Mouse (Mus musculus) B cell, adult 2 months (primary cell): ENCODE data around the gene Rbpms2.
"Not testable (repeated sequence)": the region's sequence is repeated elsewhere in the genome, so short reads cannot be mapped to it uniquely, and the experiment has no call there.

ENCODE experiments used
- DNase-seq, 2 experiments: peaks; one replicate each; pipeline ENCODE4 v3.0.0; 2022

The Rbpms2 gene

DNA sequence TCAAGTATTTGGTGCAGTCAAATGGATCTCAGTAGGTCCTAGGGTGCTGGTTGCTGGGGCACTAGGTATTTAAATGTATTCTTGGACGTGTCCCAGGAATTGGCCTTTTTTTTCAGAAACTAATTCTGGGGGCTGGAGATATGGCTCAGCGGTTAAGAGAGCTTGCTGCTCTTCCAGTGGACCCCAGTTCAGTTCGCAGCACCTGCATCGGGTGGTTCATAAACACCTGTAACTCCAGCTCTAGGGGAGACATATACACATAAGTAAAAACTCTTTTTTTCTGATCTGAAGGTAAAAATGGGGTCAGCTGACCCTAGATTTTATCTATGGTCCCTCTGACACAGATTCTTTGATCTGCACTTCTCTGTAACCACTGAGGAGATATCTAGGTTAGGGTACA is 8.3 kb upstream of the Rbpms2 start:
- DNase-seq: no peak

DNA sequence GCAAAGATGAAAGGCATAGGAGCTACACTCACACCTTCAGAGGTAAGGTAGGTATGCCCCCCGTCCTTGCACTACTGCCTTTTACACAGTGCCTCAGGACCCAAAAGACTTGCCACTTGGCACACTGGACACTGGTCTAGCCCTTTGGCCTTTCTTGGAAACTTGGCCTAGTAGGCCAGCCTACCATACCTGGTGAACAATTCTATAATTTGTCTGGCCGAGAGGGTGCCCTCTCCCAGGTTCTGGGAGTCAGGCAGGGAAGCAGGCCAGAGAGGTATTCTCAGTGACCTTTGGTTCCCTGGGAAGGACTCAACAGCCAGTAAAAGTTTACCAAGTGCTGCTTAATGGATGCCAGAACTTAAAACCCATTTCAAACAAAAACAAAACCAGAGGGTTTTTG is 7.8 kb upstream of the Rbpms2 start:
- DNase-seq: no peak

DNA sequence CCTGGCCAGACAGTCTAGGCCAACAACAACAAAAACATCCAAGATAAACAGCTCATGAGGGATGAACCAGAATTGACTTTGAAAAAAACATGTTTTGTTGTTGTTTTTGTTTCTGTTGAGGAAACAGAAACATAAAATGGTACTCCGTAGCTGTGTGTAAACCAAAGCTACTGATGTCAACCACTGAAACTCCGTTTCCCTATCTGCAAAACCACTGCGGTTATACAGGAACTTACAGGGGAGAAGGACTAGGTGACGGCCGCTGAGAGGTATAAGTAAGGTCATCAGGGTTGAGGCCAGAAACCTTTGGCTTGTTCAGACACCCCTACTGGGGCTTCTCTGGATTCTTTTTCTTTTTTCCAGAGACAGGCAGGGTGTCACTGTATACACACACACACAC is 6.6 kb upstream of the Rbpms2 start:
- DNase-seq: no peak

DNA sequence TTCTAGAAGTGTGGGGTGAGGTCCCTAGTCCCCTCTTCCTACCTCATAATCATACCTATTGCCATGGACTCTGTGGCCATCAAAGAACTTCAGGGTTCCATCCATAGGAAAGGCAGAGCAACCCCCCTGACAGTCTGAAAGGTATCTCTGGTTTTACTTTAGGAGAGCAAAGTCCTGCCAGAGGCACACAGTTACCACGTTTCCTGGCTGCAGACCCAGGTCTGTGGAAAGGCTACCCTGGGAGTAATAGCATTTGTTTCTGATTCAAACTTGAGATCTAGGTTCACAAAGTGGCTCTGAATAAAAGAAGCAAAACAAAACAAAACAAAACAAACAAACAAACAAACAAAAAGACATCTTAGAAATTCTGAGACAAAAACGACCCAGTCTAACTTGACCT is 5.2 kb upstream of the Rbpms2 start:
- no peak for DNase-seq

DNA sequence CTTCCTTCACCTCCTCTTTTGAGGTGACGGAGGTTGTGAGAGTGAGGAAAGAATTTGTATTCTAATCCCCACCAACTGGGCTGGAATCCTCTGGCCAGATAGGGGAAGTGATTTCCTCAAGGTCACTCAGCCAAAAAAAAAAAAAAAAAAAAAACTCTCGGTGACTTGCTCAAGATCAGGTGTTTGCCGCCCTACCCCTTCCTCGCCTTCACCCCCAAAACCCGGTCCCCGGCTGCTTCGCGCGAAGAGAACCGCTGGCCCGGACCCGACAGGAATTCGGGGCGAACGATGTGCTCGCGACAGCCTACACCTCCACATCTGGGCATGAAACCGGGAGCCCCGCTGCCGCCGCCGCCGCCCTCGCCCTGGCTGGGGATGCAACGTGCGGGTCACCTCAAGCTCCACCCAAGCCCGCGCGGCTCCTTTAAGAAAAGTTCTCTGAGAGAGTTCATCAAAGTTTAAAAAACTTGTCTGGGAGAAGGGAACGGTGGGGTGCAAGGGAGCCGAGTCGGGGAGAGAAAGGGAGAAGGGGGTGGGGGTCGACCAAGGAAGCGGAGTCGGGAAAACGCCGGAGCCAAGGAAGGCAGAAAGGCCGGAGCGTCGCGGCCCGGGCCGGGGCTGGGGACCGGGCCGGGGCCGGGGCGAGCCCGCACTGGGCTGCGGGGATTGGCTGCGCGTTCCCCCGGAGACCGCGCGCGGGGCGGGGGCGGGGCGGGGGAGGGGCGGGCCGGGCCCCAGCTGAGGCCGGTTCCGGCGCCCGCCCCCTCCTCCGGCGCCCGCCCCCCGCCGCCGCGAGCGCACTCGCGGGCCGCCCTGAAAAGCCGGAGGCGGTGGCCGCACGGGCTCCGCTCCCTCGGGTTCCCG is 551 bp downstream of the Rbpms2 start:
- DNase-seq: peak; percentile 44 to 51

DNA sequence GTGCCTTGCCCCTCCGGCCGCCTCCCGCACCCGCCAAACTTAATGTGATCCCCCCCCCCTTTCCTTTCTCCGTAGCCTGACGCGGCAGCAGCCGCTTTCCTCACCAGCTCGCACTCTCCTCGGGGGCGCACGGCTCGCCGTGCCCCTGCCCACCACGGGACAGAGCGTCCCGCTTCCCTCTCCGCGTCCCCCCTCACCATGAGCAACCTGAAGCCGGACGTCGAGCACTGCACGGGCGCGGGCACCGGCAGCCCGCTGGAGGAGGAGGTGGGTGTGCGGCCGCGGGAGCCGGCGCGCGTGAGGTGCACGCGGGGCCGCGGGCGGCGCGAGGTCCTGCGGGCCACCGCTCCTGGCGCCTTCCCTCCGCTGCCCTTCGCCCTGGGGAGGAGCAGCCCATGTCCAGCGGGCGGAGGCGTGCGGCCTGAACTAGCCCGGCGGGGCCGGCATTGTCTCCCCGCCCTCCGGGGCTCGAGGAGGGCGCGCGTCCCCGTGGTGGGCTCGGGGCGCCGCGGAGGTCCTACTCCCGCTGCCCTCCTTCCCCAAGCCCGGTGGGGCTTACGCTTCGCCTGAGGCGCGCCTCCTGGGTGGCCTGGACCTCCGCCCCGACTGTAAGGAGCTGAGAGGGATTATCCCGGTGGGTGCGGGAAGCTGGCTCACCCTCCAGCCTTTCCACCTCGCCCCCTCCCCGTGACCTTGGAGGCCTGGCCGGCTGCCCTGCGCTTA is 1.3 kb downstream of the Rbpms2 start:
- peak; percentile 25 to 39 for DNase-seq

DNA sequence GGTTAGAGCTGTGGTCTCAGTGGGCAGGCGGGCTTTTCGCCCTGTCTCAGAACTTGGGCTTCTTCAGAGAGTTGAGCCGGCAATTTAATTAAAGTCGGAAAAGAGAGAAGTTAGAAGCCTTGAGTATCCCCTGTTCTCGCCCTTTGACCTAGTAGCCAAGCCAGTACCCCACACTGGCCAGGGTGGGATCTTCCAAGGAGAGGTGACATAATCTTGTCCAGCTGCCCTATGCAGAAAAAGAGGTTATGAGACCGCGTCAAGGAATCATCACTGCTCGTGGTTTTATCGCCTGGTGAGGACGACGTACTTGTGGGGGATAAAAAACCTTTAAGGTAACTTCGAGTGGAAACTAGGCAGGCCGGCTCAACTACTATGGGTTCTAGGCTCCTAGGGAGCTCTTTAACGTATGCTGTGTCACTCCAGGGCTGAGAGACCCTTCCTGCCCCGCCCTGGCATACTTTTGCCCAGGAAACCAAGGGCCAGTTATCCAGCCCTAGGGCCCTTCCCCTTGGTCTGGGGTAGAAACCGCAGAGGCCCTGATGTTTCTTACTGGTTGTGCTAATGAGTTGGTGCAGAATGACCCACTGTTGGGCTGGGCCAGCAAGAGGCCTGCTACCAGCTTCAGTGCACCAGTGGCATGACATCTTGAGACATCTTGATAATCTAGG is 2.0 kb downstream of the Rbpms2 start:
- DNase-seq: peak in 1 of 2 experiments; percentile 19

DNA sequence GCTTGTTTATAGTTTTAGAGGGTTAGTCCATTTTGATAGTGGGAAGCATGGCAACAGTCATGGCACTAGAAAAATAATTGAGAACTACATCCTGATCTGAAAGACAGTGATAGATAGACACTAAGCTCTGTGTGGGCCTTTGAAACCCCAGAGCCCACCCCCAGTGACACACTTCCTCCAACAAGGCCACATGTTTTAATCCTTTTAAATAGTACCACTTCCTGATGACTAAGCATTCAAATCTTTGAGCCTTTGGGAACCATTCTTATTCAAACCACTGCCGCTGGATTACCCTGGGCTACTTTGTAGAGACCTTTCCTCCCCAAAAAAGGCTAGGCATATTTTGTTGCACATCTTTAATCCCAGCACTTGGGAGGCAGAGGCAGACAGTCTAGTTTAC is 6.3 kb downstream of the Rbpms2 start:
- no peak for DNase-seq

DNA sequence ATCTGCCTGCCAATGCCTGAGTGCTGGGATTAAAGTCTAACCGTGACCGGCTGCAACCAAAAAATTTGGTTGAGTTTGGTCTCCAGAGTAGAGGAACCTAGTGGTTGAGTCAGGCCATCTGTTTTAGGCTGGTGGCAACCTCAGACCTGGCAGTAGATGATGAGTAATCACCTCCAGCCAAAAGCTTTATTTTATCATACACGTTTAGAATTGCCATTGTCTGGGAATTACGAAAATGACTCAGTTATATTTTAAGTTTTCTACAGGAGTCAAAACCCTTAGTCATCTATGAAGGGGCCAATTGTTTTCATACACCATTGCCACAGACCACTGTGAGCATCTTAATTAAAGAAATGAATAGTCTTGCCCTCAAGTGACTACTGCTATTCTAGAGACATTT is 7.5 kb downstream of the Rbpms2 start:
- DNase-seq: no peak

DNA sequence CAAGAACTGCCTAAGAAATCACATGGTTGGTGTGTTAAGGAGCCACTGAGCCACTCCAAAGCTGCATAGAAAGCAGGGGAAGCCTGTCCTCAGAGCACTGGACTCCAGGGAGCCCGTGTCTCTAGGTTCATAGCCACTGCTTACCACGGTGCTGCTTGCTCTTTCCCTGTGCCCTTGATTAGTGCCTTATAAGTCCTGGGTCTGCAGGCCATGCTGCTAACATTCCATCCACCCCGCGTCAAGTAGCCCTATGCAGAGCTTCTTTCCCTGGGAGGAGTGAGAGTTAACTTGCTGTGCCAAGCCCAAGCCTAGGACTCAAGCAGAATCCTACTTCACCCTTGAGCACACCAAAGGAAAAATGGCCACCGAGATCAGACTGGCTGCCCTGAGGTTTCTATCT is 9.6 kb downstream of the Rbpms2 start:
- DNase-seq: no peak

DNA sequence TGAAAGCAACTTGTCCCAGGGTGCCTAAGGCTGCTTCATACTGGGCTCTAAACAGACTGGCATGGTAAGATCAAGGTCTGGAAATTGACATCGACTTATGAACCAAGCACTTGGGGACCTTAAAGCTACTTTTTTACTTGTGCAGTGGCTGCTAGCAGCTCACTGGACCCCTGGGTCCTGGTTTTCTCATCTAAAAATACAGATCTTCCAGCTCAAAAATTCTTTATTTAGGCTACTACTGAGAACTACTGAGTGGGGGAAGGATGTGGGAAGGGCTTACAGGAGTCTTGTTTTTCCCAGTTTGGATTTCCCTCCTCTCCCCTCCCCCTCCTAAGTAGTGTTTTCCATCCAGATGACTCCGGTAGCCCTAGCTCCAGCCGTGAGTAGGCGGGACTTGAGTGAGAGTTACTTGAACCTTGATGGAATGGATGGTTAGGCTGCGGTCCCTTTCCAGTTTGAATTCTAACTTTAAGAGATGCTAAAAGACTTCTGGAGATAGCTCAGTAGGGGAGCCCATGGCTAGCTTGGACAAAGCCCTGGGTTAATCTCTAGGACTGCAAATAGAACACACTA is 11.5 kb downstream of the Rbpms2 start:
- DNase-seq: no peak

DNA sequence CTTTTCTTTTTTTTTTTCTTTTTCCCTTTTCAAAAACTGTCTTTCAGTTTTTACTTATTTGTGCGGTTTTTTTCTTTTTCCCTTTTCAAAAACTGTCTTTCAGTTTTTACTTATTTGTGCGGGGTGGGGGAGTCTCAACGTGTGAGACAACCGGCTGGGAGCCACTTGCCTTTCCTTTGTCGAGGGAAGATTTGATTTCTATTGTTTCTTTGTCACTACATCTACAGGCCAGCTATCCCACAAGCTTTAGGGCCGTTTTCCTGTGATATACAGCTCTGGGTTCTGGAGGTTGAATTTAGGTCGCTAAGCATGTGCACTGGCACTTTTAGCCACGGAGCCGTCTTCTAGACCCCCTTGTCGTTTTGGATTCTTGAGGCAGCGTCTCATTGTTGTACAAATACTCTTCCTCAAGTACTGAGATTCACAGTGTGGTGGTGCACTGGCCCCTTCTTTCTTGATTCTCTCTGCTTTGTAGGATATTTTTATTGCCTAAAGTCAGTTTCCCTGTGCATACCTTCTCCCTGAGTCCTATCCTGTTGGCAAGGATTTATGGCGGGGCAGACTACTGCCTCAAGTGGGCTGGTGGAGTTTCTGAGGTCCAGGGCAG is 12.1 kb downstream of the Rbpms2 start:
- no peak for DNase-seq

DNA sequence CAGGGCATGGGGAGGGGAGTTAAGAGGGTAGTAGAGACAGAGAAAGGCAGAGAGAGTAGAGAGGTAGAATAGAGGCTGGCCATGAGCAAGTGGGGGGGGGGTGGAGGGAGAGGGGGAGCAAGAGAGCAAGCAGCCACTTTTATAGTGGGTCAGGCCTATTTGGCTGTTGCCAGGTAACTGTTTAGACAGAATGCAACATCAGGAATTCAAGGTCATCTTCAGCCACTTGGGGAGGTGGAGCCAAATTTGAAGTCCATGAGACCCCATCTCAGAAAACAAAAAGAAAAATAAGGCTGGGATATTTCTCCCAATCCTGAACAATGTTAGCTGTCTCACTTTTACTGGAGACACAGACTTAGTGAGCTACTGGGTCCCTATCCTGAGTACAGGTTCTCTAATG is 13.1 kb downstream of the Rbpms2 start:
- DNase-seq: no peak

DNA sequence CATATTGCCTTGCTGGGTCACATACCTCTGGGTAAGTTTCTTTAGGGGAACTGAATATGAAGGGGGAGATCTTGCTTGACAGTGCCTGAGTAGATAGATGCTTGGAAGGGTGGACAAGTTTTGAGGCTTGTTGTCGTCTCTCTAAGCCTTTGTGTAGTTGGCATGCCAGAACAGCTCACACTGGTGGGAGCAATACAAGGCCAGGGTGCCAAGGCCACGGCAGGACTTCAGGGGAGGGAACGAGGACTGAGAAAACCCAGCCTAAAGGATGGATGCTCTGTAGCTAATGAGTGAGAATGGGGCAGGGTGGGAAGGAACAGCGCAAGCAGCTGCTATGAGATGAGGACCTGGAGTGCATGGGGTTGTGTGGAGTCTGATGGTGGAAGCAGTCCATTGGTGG is 15.5 kb downstream of the Rbpms2 start:
- DNase-seq: no peak

DNA sequence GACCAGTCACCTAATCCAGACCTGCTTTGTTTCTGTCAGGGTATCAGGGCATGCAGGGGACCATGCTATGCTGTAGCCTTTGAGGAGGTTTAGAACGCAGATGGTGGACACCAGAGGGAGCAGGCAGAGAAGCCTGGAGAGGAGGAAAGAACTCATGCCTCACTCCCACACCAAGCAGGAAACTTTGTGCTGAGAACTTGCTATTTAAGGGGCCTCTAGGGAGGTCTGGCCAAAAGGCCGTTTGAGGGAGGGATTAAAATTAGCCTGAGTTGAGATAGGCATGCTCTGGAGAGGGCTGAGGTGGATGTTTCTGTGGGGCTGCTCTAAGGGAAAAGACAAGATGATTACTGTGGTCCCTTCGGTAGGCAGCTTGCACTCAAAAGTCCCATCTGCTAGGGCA is 16.5 kb downstream of the Rbpms2 start:
- no peak for DNase-seq

DNA sequence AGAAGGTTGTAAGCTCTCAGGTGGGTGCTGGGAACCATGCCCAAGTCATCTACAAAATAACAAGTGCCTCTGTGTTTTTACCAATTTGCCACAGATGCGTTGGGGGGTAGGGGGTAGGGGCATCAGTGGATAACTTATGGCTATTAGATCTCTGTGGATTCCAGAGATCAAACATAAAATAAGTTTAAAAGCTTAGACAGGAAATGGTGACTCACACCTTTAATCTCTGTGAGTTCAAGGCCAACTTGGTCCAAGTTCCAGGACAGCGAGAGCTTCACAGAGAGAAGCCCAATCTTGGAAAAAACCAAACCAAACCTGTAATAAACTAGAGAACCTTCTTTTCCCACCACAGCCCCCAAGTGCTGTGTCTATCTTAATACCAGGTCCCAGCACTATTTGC is 17.3 kb downstream of the Rbpms2 start:
- DNase-seq: no peak

DNA sequence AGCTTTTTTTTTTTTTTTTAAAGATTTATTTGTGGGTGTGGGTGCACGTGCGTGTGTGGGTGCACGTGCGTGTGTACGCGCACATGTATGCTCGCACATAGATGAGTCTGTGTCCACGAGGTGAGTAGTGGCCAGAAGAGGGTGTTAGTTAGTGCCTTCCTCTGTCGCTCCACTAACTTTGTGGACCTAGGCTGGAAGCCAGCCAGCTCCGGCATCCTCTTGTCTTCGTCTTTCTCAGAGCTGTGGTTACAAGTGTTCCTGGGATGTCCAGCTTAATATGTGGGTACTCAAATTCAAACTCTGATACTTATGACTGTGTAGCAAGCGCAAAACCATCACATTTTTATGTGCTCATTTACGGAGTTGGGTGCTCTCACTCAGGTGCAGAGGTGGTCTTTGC is 19.3 kb downstream of the Rbpms2 start:
- DNase-seq: no peak

DNA sequence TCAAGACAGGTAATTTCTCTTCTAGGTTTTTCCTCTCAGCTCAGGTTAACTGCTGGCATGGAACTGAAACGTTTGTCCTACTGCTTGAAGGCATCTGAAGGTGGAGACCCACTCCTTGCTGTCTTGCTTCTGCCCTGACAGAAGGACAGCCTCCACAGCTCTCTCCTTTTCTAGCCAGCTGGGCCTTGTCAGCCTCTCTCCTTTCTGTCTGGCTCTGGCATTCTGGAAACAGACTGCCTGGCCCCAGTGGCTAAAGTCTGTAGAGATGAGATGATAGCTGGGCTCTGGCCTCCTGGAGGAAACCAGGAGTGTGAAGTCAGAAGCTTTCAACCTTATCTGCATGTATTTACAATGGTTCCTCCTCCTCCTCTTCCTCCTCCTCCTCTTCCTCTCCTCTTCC is 20.5 kb downstream of the Rbpms2 start:
- DNase-seq: no peak

DNA sequence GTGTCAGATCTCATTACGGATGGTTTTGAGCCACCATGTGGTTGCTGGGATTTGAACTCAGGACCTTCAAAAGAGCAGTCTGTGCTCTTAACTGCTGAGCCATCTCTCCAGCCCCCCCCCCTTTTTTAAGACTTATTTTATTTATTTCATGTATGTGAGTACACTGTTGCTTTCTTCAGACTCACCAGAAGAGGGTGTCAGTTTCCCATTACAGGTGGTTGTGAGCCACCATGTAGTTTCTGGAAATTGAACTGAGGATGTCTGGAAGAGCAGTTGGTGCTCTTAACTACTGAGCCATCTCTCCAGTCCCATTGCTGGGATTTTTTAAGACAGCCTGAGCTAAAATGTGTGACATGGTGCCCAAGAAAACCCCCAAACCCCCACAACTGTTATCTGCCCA is 22.5 kb downstream of the Rbpms2 start:
- not testable (repeated sequence) for DNase-seq

DNA sequence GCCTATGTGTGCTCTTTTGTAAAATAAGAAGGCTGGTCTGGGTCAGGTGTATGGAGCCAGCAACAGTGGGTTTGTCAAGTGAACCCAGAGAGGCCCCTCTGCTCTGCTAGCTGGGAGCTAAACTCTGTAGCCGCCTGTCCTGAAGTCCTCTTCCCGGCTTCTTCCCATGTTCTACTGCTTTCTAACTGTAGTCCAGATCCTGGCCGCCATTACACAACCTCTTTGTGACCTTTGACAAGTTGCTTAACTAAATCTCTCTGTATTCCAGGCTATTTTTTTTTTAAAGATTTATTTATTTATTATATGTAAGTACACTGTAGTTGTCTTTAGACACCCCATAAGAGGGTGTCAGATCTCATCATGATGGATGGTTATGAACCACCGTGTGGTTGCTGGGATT is 24.3 kb downstream of the Rbpms2 start:
- DNase-seq: no peak

DNA sequence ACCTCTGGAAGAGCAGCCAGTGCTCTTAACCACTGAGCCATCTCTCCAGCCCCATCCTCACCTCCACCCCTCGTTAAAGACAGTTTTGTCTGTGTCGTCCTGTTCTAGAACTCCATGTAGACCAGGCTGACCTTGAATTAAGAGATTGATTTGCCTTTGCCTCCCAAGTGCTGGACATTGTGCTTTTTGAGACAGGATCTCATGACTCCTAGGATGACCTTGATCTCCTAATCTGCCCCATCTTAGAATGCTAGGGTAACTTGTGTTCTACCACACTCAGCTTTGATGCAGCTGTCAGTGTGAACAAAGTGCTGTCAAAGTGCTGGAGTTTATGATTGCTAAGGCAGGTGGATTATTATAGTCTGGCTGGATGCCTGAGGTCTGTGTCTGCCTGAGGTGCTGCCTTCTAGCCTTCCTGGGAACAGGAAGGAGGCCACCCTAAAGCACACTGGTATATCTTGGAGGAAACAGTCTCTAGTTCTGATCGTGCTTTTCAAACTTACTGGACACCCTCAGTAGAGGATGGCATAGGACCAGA is 25.3 kb downstream of the Rbpms2 start:
- DNase-seq: no peak

DNA sequence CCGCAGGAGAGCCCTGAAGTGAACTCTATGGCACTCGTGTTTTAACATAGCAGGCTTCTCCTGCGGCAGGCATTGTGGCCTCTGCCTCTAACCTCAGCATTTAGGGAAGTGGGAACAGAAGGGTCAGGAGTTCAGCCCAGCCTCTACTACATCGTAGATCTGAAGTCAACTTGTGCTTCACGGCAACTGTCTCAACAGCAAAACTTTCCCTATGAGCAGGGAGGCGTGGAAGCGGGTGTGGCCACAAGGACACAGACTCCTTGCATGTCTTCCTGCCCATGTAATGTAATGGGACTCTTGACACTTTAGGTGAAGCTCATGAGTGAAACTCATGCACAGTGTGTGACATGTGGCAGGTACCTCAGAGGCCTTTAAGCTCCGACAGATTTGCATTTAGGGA is 26.1 kb downstream of the Rbpms2 start:
- DNase-seq: peak; percentile 31 to 32

DNA sequence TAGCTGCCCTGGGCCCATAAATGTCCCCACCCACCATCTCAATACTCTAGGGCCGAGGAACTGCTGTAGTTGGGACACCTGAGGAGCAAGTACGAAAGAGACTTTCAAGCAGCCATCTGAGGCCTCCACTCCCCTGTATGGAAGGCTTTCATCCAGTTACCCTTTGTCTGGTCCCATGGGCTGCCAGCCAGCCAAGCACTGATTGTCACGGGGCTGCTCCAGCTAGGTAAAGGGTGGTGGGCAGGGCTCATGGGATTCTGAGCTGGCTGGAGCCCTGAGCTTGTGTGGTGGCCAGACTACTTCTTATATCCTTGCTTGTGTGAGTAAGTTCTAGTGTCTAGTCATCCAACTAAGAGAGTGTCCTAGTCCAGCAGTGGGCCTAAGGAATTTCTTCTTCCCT is 27.8 kb downstream of the Rbpms2 start:
- no peak for DNase-seq
